Mouse (Mus musculus) spleen, adult 12 weeks (tissue): ENCODE measurements at regions not wholly inside any gene's neighbourhood (a gene's known extent, or its start where the extent isn't known, plus 50 kb on each side); places are given as distances from the start of the nearest gene placed in this dataset.

ENCODE experiments used
- DNase-seq: peaks from one replicate; pipeline ENCODE4 v3.0.0; 2022; ENCODE audit warnings: low spot score

DNA sequence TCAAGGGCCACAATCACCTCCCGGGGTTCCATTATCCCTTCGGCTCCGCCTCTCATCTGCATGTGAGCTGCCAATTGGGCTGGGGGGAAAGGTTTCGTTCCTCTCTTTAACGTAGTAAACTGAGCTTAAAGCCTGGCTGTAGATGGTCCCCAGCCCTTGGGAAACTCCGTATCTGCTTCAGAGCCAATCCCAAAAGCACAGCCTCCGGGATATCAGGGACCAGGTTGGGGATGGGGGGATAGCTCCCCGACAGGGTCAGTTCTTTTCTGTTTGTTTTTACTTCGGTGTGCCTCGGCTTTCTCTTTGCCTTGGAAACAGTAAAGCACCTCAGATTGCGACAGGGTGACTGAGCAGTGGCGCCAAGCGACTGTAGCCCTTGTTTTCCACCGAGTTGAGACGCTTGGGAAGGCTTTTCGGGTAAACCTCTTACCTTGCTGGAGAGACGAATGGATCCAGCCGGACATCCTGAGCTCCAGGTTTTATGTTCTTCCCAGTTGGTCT lies 64.5 kb downstream of the Tfap2c start:
- no peak for DNase-seq

GRCm38 (mm10) chr2:172615148-172615547 lies 65.8 kb downstream of the Tfap2c start:
- DNase-seq: no peak

GRCm38 (mm10) chr2:172615582-172615981 lies 66.2 kb downstream of the Tfap2c start:
- no peak for DNase-seq

GRCm38 (mm10) chr2:172619168-172619567 lies 69.8 kb downstream of the Tfap2c start:
- DNase-seq: no peak

DNA sequence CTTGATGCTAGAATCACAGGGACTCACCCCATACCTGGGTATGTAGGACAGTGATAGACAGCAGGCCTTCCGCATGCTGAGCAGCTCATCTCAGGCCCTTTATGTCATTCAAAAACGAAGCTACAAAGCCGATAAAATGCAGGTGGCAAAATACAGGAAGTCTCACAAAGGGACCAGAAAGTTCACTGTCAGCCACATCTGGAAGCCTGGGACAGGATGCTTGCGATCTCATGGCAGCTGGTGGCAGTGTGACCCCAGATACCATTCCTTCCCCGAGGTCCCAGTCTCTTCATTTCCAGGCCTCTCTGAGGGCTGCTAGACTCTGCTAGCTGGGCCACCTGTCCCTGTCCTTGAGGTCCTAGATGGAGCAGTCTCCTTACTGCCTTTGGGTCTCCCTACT lies 70.6 kb downstream of the Tfap2c start:
- DNase-seq: no peak

GRCm38 (mm10) chr2:172623707-172624106 lies 74.3 kb downstream of the Tfap2c start:
- DNase-seq: no peak

GRCm38 (mm10) chr2:172627353-172628306 lies 78.2 kb downstream of the Tfap2c start:
- no peak for DNase-seq

- no peak for DNase-seq
These were observed 80.9 kb downstream of the Tfap2c start for GRCm38 (mm10) chr2:172630333-172630732.

GRCm38 (mm10) chr2:172642616-172643015 lies 93.2 kb downstream of the Tfap2c start:
- no peak for DNase-seq

DNA sequence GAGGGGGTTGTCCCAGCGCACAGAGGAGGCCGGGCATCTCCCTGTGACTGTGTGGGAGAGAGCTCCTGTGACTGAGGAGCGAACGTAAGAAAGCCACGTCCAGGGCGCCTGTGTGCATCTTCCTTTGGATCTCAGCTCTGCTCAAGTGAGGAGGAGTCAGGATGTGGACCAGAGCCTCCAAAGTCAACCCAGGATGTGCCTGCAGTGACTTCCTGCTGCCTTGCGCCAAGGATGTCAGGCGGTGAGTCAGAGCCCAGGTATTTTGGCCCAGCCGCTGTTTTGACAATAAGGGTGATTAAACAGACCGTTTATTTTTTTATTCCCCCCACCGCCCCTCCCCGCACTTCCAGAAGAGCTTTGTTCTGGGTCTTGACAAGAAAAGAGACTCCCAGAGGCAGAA lies 94.5 kb downstream of the Tfap2c start:
- no peak for DNase-seq

DNA sequence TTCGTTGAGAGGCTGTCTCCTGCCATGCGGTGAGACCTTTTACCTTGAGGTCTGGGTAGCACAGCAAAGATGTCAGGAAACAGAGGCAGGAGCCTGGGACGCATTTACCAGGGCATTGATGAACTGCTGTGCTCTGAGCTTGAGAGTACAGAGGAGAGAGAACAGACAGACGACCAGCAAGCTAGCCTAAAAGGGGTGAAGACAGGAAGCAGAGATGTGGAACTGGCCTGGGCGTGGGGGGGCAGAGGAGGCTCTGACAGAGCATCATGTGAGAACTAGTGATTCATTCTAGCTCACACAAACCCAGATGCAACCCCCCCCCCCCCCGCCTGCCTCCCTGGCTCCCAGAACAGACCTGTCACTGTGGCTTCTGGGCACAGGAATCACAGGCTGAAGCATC lies 95.1 kb downstream of the Tfap2c start:
- DNase-seq: no peak

- DNase-seq: no peak
These were observed 98.7 kb downstream of the Tfap2c start for GRCm38 (mm10) chr2:172648072-172648471.

GRCm38 (mm10) chr2:172660479-172660878 lies 111.1 kb downstream of the Tfap2c start:
- DNase-seq: no peak

- no peak for DNase-seq
These were observed 111.5 kb downstream of the Tfap2c start for GRCm38 (mm10) chr2:172660916-172661315.

- DNase-seq: no peak
These were observed 112.1 kb downstream of the Tfap2c start for GRCm38 (mm10) chr2:172661418-172661980.

- DNase-seq: no peak
These were observed 112.8 kb downstream of the Tfap2c start for GRCm38 (mm10) chr2:172662165-172662564.

DNA sequence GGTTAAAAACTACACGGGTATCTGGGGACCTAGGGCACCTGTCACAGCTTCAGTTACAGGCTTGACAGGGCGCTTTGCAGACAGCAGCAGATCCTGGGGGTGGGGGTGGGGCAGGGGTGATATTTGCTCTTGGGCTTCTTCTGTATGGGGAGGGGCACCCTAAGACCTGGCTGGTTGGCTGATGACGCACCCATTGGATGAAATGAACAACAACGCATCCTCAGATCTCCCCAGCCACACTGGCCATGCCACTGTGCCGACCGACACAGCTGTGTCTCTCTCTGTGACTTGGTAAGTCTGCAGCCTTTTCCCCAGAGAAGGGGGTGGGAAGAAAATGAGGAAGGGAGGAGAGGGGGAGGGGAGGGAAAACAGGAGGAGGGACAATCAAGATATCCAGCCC lies 114.3 kb downstream of the Tfap2c start:
- no peak for DNase-seq

GRCm38 (mm10) chr2:172673081-172673480 lies 123.7 kb downstream of the Tfap2c start:
- no peak for DNase-seq

- no peak for DNase-seq
These were observed 125.2 kb downstream of the Tfap2c start for GRCm38 (mm10) chr2:172674641-172675040.

DNA sequence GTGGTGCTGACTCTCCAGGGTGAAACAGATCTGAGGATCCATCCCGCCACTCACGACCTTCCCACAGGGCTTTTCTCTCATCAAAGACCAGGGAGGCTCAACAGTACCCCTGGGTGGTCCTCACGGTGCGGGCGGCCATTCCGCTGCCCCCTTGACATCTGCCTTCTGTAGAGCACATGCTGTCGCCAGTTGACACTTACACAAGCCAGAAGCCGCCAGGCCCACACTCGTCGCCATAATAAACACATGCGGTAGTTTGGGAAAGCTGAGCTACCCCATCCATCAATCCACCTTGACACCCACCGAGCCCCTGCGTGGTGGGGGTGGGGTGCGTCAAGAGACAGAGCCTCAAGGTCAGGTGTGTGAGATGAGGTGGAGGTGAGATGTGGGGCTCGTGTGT lies 125.7 kb downstream of the Tfap2c start:
- DNase-seq: no peak

GRCm38 (mm10) chr2:172690196-172690595 lies 140.8 kb downstream of the Tfap2c start:
- no peak for DNase-seq

DNA sequence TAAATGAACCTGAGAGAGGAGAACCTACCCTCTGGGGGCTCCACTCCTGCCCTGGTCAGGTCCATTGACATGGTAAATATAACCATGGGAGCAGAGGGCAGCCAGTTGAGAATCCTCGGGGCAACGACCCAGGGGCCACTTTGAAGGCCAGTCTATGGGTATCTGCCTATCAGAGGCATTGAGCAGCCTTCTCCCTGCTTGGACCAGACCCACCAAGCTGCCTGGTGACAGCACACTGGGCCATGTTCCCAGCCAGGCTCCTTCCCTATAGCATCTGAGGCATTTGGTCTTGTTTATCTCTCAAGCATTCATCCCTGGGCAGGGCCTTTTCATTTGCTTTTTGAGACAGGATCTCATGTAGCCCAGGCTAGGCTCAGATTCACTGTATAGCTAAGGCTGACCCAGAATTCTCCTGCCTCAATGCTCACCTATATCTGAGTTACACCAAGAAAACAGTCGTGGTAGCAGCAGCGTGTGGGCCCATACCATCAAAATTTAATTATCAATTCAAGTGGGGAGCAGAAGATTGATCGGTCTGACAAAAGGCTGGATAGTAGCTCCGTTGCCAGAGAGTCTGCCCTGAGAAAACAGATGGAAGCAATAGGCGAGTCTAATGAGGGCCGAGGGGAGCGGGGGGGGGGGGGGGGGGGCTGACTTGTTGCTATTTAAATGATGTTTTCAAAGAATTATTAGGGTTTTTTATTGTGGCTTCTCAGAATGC lies 141.7 kb downstream of the Tfap2c start:
- DNase-seq: no peak

GRCm38 (mm10) chr2:172698961-172699360 lies 149.6 kb downstream of the Tfap2c start:
- no peak for DNase-seq
